Mouse (Mus musculus): ENCODE results near the gene Tfap2b. TPM values are rescaled to one million over a fixed set of nuclear protein-coding genes. Genes with fewer than 3 reads are reported as not detected.

Tfap2b gene
- total RNA-seq (2021), result under 1 TPM; 0.20 to 0.41 TPM
- long read RNA-seq, experiment 1, partial matches to known transcripts, result 0 of 2 reads
- long read RNA-seq, experiment 1, other reads (novel, unspliced or antisense), result 2 of 2 reads
- long read RNA-seq, experiment 2, result 0 reads

GRCm38 (mm10) chr1:19208641-19209358, at the start of gene Tfap2b:
Gene Tfap2b (plus strand): TSS chr1:19208914.
- H3K27ac ChIP-seq, result no peak within 1 kb of the TSS
- DNase-seq (ENCODE audit: low spot score in 2 of 2), result no peak
- H3K4me3 ChIP-seq, result no peak within 1 kb of the TSS
- TF ChIP-seq CTCF (conservative IDR thresholded peaks at IDR 0.05), result no peak

GRCm38 (mm10) chr1:19178742-19179397, 29.8 kb upstream of the Tfap2b start:
- DNase-seq (ENCODE audit: low spot score in 2 of 2), result peak; percentile 15 to 44
- H3K4me3 ChIP-seq, result no peak overlapping the region
- TF ChIP-seq CTCF (conservative IDR thresholded peaks at IDR 0.05), result peak; percentile 78
- H3K27ac ChIP-seq, result no peak overlapping the region

- H3K4me3 ChIP-seq, result peak overlapping the region; percentile 34
- no peak overlapping the region for H3K27ac ChIP-seq
- peak; percentile 8 to 55 for DNase-seq (ENCODE audit: low spot score in 2 of 2)
- peak; percentile 88 for TF ChIP-seq CTCF (conservative IDR thresholded peaks at IDR 0.05)
Measured at GRCm38 (mm10) chr1:19205649-19206048, 3.1 kb upstream of the Tfap2b start.

GRCm38 (mm10) chr1:19206194-19206593, 2.5 kb upstream of the Tfap2b start:
- Histone ChIP-seq H3K27ac (no peak overlapping the region), H3K4me3 (peak overlapping the region; percentile 34; the same call in 1 of the 2 replicates)
- peak; percentile 66 for TF ChIP-seq CTCF (conservative IDR thresholded peaks at IDR 0.05)
- peak in 1 of 2 experiments; percentile 7 for DNase-seq (ENCODE audit: low spot score in 2 of 2)

GRCm38 (mm10) chr1:19207611-19208010, 1.1 kb upstream of the Tfap2b start:
- H3K4me3 ChIP-seq, result no peak overlapping the region
- no peak overlapping the region for H3K27ac ChIP-seq
- no peak for DNase-seq (ENCODE audit: low spot score in 2 of 2)
- TF ChIP-seq CTCF (conservative IDR thresholded peaks at IDR 0.05), result no peak

GRCm38 (mm10) chr1:19209359-19209745, 638 bp downstream of the Tfap2b start:
- Histone ChIP-seq H3K27ac (no peak overlapping the region), H3K4me3 (no peak overlapping the region)
- no peak for DNase-seq (ENCODE audit: low spot score in 2 of 2)
- no peak for TF ChIP-seq CTCF (conservative IDR thresholded peaks at IDR 0.05)

- no peak for TF ChIP-seq CTCF (conservative IDR thresholded peaks at IDR 0.05)
- Histone ChIP-seq H3K27ac (no peak overlapping the region), H3K4me3 (no peak overlapping the region)
- DNase-seq (ENCODE audit: low spot score in 2 of 2), result no peak
Measured at GRCm38 (mm10) chr1:19209776-19210175, 1.1 kb downstream of the Tfap2b start.

- no peak for DNase-seq (ENCODE audit: low spot score in 2 of 2)
- Histone ChIP-seq H3K27ac (no peak overlapping the region), H3K4me3 (no peak overlapping the region)
- no peak for TF ChIP-seq CTCF (conservative IDR thresholded peaks at IDR 0.05)
Measured at GRCm38 (mm10) chr1:19210215-19211032, 1.7 kb downstream of the Tfap2b start.

GRCm38 (mm10) chr1:19211033-19211405, 2.3 kb downstream of the Tfap2b start:
- no peak for DNase-seq (ENCODE audit: low spot score in 2 of 2)
- Histone ChIP-seq H3K27ac (no peak overlapping the region), H3K4me3 (no peak overlapping the region)
- no peak for TF ChIP-seq CTCF (conservative IDR thresholded peaks at IDR 0.05)

- Histone ChIP-seq H3K27ac (no peak overlapping the region), H3K4me3 (no peak overlapping the region)
- no peak for TF ChIP-seq CTCF (conservative IDR thresholded peaks at IDR 0.05)
- no peak for DNase-seq (ENCODE audit: low spot score in 2 of 2)
Measured at GRCm38 (mm10) chr1:19211546-19212154, 2.9 kb downstream of the Tfap2b start.

GRCm38 (mm10) chr1:19212691-19213090, 4.0 kb downstream of the Tfap2b start:
- Histone ChIP-seq H3K27ac (no peak overlapping the region), H3K4me3 (no peak overlapping the region)
- DNase-seq (ENCODE audit: low spot score in 2 of 2), result no peak
- TF ChIP-seq CTCF (conservative IDR thresholded peaks at IDR 0.05), result no peak

- TF ChIP-seq CTCF (conservative IDR thresholded peaks at IDR 0.05), result no peak
- H3K27ac ChIP-seq, result no peak overlapping the region
- H3K4me3 ChIP-seq, result no peak overlapping the region
- no peak for DNase-seq (ENCODE audit: low spot score in 2 of 2)
Measured at GRCm38 (mm10) chr1:19213171-19213570, 4.5 kb downstream of the Tfap2b start.

All from layer of hippocampus, adult 2 months (tissue).